ENCODE assay signal across 8 mouse cellular contexts in genomic region chr10:29313064-29313638, GRCm38 (mm10). TPM values are rescaled to one million over a fixed set of nuclear protein-coding genes. Genes with fewer than 3 reads are reported as not detected.
DNase-seq lines count a peak whose midpoint lies in the region; ATAC-seq and TF ChIP-seq lines count a peak whose summit lies in the region.

Gene Echdc1, plus strand, starts transcription at chr10:29313166.

- TF ChIP-seq POLR2A in heart, adult 2 months (IDR thresholded peaks at IDR 0.05; ENCODE audit: insufficient read depth, low read depth, low read length), result peak; percentile 43; the same call in 1 of the 2 replicates

- H3K79me2 ChIP-seq in heart, adult 2 months (replicated peaks; ENCODE audit: control insufficient read depth, insufficient read depth, low read length), result no peaks in the 10 kb centered on the region

- H3K4me2 ChIP-seq in embryonic facial prominence, embryonic 13.5 days, result peak within 1 kb of the TSS; percentile 67
- peak within 1 kb of the TSS; percentile 69 for H3K4me2 ChIP-seq in limb, embryonic 13.5 days (replicated peaks)
- H3K4me2 ChIP-seq in midbrain, embryonic 16.5 days (ENCODE audit: low read length), result peak within 1 kb of the TSS; percentile 51

- peak; percentile 96 for TF ChIP-seq CTCF in heart, adult 2 months (IDR thresholded peaks at IDR 0.05)

- peak within 1 kb of the TSS; percentile 71 for H3K4me3 ChIP-seq in embryonic facial prominence, embryonic 13.5 days
- peak within 1 kb of the TSS; percentile 70 for H3K4me3 ChIP-seq in heart, adult 2 months
- H3K4me3 ChIP-seq in limb, embryonic 13.5 days, result peak within 1 kb of the TSS; percentile 64
- H3K4me3 ChIP-seq in midbrain, embryonic 16.5 days (ENCODE audit: low read depth, low read length), result peak within 1 kb of the TSS; percentile 69

- peak; percentile 97 for ATAC-seq in embryonic facial prominence, embryonic 13.5 days (ENCODE audit: insufficient number of reproducible peaks, insufficient read depth, low FRiP score, low TSS enrichment, low read depth)
- ATAC-seq in limb, embryonic 13.5 days (ENCODE audit: low FRiP score, low read depth), result peak; percentile 96
- peak; percentile 99 for ATAC-seq in midbrain, embryonic 16.5 days

- H3K27me3 ChIP-seq in embryonic facial prominence, embryonic 13.5 days, result no peaks in the 10 kb centered on the region
- no peaks in the 10 kb centered on the region for H3K27me3 ChIP-seq in heart, adult 2 months (ENCODE audit: control insufficient read depth, insufficient read depth, low read length)
- no peaks in the 10 kb centered on the region for H3K27me3 ChIP-seq in limb, embryonic 13.5 days
- H3K27me3 ChIP-seq in midbrain, embryonic 16.5 days (ENCODE audit: control insufficient read depth, insufficient read depth, low read depth, low read length), result no peaks in the 10 kb centered on the region

- H3K9me3 ChIP-seq in embryonic facial prominence, embryonic 13.5 days, result no peaks in the 10 kb centered on the region
- H3K9me3 ChIP-seq in limb, embryonic 13.5 days, result no peaks in the 10 kb centered on the region
- no peaks in the 10 kb centered on the region for H3K9me3 ChIP-seq in midbrain, embryonic 16.5 days (replicated peaks; ENCODE audit: control insufficient read depth, low read length, poor library complexity, severe bottlenecking)

- peak within 1 kb of the TSS; percentile 88 for H3K27ac ChIP-seq in embryonic facial prominence, embryonic 13.5 days
- peak within 1 kb of the TSS; percentile 96 for H3K27ac ChIP-seq in heart, adult 2 months
- peak within 1 kb of the TSS; percentile 81 for H3K27ac ChIP-seq in limb, embryonic 13.5 days
- peak within 1 kb of the TSS; percentile 88 for H3K27ac ChIP-seq in midbrain, embryonic 16.5 days (ENCODE audit: low read length)

- intact Hi-C loops in heart, adult 2 months (cut with DNase I), result loop anchor here (1.0 kb wide), 1 partner anchor 49 kb away; the partner anchor contains the start of gene Rnf146

- under 1% methylated on average over 45 of the region's 49 CpGs for WGBS in embryonic facial prominence, embryonic 13.5 days
- under 1% methylated on average over 49 of the region's 49 CpGs for WGBS in heart, adult 2 months
- WGBS in limb, embryonic 13.5 days, result under 1% methylated on average over 47 of the region's 49 CpGs
- under 1% methylated on average over 39 of the region's 49 CpGs for WGBS in midbrain, embryonic 16.5 days

- peak; percentile 20; the same call in 1 of the 2 replicates for TF ChIP-seq EP300 in heart, adult 2 months (IDR thresholded peaks at IDR 0.05; ENCODE audit: insufficient read depth, low read depth, low read length)

- H3K36me3 ChIP-seq in embryonic facial prominence, embryonic 13.5 days, result no peaks in the 10 kb centered on the region
- H3K36me3 ChIP-seq in heart, adult 2 months (ENCODE audit: control insufficient read depth, insufficient read depth, low read length), result no peaks in the 10 kb centered on the region
- no peaks in the 10 kb centered on the region for H3K36me3 ChIP-seq in limb, embryonic 13.5 days
- H3K36me3 ChIP-seq in midbrain, embryonic 16.5 days (ENCODE audit: control insufficient read depth, insufficient read depth, low read length), result no peaks in the 10 kb centered on the region

- DNase-seq in 3134 (ENCODE audit: extremely low read depth, insufficient read length, low spot score), result peak; percentile 90
- peak; percentile 89 to 93 for DNase-seq in adrenal gland, postnatal 36 days
- DNase-seq in heart, adult 2 months, result peak; percentile 87 to 91
- DNase-seq in kidney, adult 8-10 months, result peak; percentile 90 to 91
- peak; percentile 69 to 83 for DNase-seq in spleen, postnatal 10 days (ENCODE audit: low spot score in 2 of 2)

- H3K9ac ChIP-seq in embryonic facial prominence, embryonic 13.5 days, result peak within 1 kb of the TSS; percentile 82
- peak within 1 kb of the TSS; percentile 95 for H3K9ac ChIP-seq in heart, adult 2 months (ENCODE audit: low read depth, low read length)
- H3K9ac ChIP-seq in limb, embryonic 13.5 days, result peak within 1 kb of the TSS; percentile 76
- peak within 1 kb of the TSS; percentile 82 for H3K9ac ChIP-seq in midbrain, embryonic 16.5 days (ENCODE audit: low read depth, low read length)

- H3K4me1 ChIP-seq in embryonic facial prominence, embryonic 13.5 days, result 0 out of 2 replicates have a peak, but pooled peaks cover 3% of the 10 kb centered on the region
- H3K4me1 ChIP-seq in heart, adult 2 months (ENCODE audit: control insufficient read depth, insufficient read depth, low read length), result peaks cover 1% of the 10 kb centered on the region
- H3K4me1 ChIP-seq in limb, embryonic 13.5 days, result peaks cover 9% of the 10 kb centered on the region; the same call in 1 of the 2 replicates
- H3K4me1 ChIP-seq in midbrain, embryonic 16.5 days (ENCODE audit: control insufficient read depth, insufficient read depth, low read length), result peaks cover 12% of the 10 kb centered on the region

RNA-seq across cellular contexts. Expression of gene Echdc1, which starts in this region (rescaled TPM):
- 100 to 1,000 TPM; 131 to 149 TPM for total RNA-seq in adrenal gland, postnatal 36 days (2021)
- polyA plus RNA-seq in embryonic facial prominence, embryonic 13.5 days (2015; fragmentation: Nextera tagmentation; extraction: Ambion mirVana), result 20.6 and 22.4 TPM in 2 replicates
- total RNA-seq in heart, adult 2 months (2021), result 10 to 100 TPM; 36.2 to 40.2 TPM
- 9.7 and 16.6 TPM in 2 replicates for polyA plus RNA-seq in heart, adult 2 months (2012; rRNA removed)
- polyA plus RNA-seq in limb, embryonic 13.5 days (2015; fragmentation: Nextera tagmentation; extraction: Ambion mirVana), result 17.1 and 18.6 TPM in 2 replicates
- polyA plus RNA-seq in midbrain, embryonic 16.5 days (2015; fragmentation: Nextera tagmentation; extraction: Ambion mirVana), result 28.7 and 29.5 TPM in 2 replicates

Comparison
In these comparisons a context has a peak if more than half of its experiments do, and no peak if none do; other contexts are left out.
1. Peak in every context shown above with its lines: DNase-seq, ATAC-seq, H3K4me3 ChIP-seq and H3K27ac ChIP-seq.